ENCODE assay signal across 8 mouse cellular contexts in genomic region chr2:32381775-32382223, GRCm38 (mm10). TPM values are rescaled to one million over a fixed set of nuclear protein-coding genes. Genes with fewer than 3 reads are reported as not detected.
DNase-seq lines count a peak whose midpoint lies in the region; ATAC-seq and TF ChIP-seq lines count a peak whose summit lies in the region.

TSS of gene 1110008P14Rik (minus strand) at chr2:32381938.

- H3K9ac ChIP-seq in limb, embryonic 11.5 days (ENCODE audit: low read length): peak within 1 kb of the TSS; percentile 38; the same call in 1 of the 2 replicates
- H3K9ac ChIP-seq in midbrain, embryonic 13.5 days (replicated peaks): peak within 1 kb of the TSS; percentile 76

- H3K9me3 ChIP-seq in embryonic facial prominence, embryonic 10.5 days: no peaks in the 10 kb centered on the region
- H3K9me3 ChIP-seq in limb, embryonic 11.5 days (ENCODE audit: control insufficient read depth, low read length): no peaks in the 10 kb centered on the region
- H3K9me3 ChIP-seq in midbrain, embryonic 13.5 days: no peaks in the 10 kb centered on the region

- peak within 1 kb of the TSS; percentile 97 for H3K4me2 ChIP-seq in limb, embryonic 11.5 days (ENCODE audit: low read depth, severe bottlenecking)
- H3K4me2 ChIP-seq in midbrain, embryonic 13.5 days (replicated peaks): peak within 1 kb of the TSS; percentile 94

- no peak for TF ChIP-seq CTCF in small intestine, adult 2 months (IDR thresholded peaks at IDR 0.05; ENCODE audit: extremely low read depth, insufficient read length, insufficient replicate concordance, low read depth, low read length)

- H3K27me3 ChIP-seq in embryonic facial prominence, embryonic 10.5 days (replicated peaks; ENCODE audit: low read depth, poor library complexity, severe bottlenecking): peaks cover 43% of the 10 kb centered on the region
- no peaks in the 10 kb centered on the region for H3K27me3 ChIP-seq in limb, embryonic 11.5 days (ENCODE audit: control insufficient read depth, insufficient read depth, low read length)
- H3K27me3 ChIP-seq in midbrain, embryonic 13.5 days: peaks cover 9% of the 10 kb centered on the region
- H3K27me3 ChIP-seq in small intestine, adult 2 months (ENCODE audit: control insufficient read depth, insufficient read depth, low read length): no peaks in the 10 kb centered on the region

- H3K4me3 ChIP-seq in embryonic facial prominence, embryonic 10.5 days: peak within 1 kb of the TSS; percentile 71
- H3K4me3 ChIP-seq in limb, embryonic 11.5 days (ENCODE audit: low read depth, low read length): peak within 1 kb of the TSS; percentile 62
- H3K4me3 ChIP-seq in midbrain, embryonic 13.5 days (replicated peaks): peak within 1 kb of the TSS; percentile 70
- peak within 1 kb of the TSS; percentile 77 for H3K4me3 ChIP-seq in small intestine, adult 2 months (ENCODE audit: low read depth, low read length)

- peak; percentile 91 for ATAC-seq in granulocyte monocyte progenitor cell, adult 5-6 weeks (replicated peaks; ENCODE audit: poor library complexity, severe bottlenecking)
- peak; percentile 75 for ATAC-seq in limb, embryonic 11.5 days (ENCODE audit: insufficient number of reproducible peaks, low FRiP score, low TSS enrichment, low read depth)
- peak; percentile 87 for ATAC-seq in midbrain, embryonic 13.5 days

- peak within 1 kb of the TSS; percentile 42 for H3K27ac ChIP-seq in embryonic facial prominence, embryonic 10.5 days (replicated peaks)
- H3K27ac ChIP-seq in limb, embryonic 11.5 days (replicated peaks; ENCODE audit: low read depth, low read length): no peak within 1 kb of the TSS
- H3K27ac ChIP-seq in midbrain, embryonic 13.5 days: peak within 1 kb of the TSS; percentile 6
- H3K27ac ChIP-seq in small intestine, adult 2 months (ENCODE audit: insufficient read depth, low read depth, low read length): no peak within 1 kb of the TSS

- DNase-seq in 3134 (ENCODE audit: extremely low read depth, insufficient read length, low spot score): peak; percentile 92
- DNase-seq in adrenal gland, postnatal 14 days: peak; percentile 99
- DNase-seq in embryonic facial prominence, embryonic 10.5 days (ENCODE audit: low spot score): peak; percentile 95
- DNase-seq in kidney, adult 11 months: peak; percentile 91
- DNase-seq in limb, embryonic 11.5 days (ENCODE audit: low spot score): peak; percentile 95

- no peak for TF ChIP-seq POLR2A in small intestine, adult 2 months (IDR thresholded peaks at IDR 0.05; ENCODE audit: low read depth, low read length)

- under 1% methylated on average over 47 of the region's 47 CpGs for WGBS in embryonic facial prominence, embryonic 10.5 days
- under 1% methylated on average over 47 of the region's 47 CpGs for WGBS in limb, embryonic 11.5 days
- WGBS in midbrain, embryonic 13.5 days: 1% methylated on average over 46 of the region's 47 CpGs
- WGBS in small intestine, adult 2 months: under 1% methylated on average over 45 of the region's 47 CpGs

- peaks cover 25% of the 10 kb centered on the region for H3K4me1 ChIP-seq in embryonic facial prominence, embryonic 10.5 days
- H3K4me1 ChIP-seq in limb, embryonic 11.5 days (ENCODE audit: control insufficient read depth, insufficient read depth, low read length): peaks cover 7% of the 10 kb centered on the region
- peaks cover 12% of the 10 kb centered on the region for H3K4me1 ChIP-seq in midbrain, embryonic 13.5 days (replicated peaks)
- H3K4me1 ChIP-seq in small intestine, adult 2 months (ENCODE audit: control insufficient read depth, insufficient read depth, insufficient read length, low read length): peaks cover 4% of the 10 kb centered on the region; the same call in 1 of the 2 replicates

- peaks cover 32% of the 10 kb centered on the region for H3K36me3 ChIP-seq in embryonic facial prominence, embryonic 10.5 days (replicated peaks)
- peaks cover 18% of the 10 kb centered on the region for H3K36me3 ChIP-seq in limb, embryonic 11.5 days (ENCODE audit: control insufficient read depth, insufficient read depth, low read length)
- H3K36me3 ChIP-seq in midbrain, embryonic 13.5 days: peaks cover 34% of the 10 kb centered on the region
- H3K36me3 ChIP-seq in small intestine, adult 2 months (ENCODE audit: control insufficient read depth, insufficient read depth, low read length): peaks cover 20% of the 10 kb centered on the region

RNA-seq across cellular contexts. Expression of gene 1110008P14Rik, which starts in this region (rescaled TPM):
- total RNA-seq in adrenal gland, postnatal 14 days (2021): 142 and 159 TPM in 2 replicates
- polyA plus RNA-seq in embryonic facial prominence, embryonic 10.5 days (2016; fragmentation: Nextera tagmentation; extraction: Ambion mirVana): 35.0 and 39.3 TPM in 2 replicates
- 11.7 and 20.7 TPM in 2 replicates for total RNA-seq in granulocyte monocyte progenitor cell, adult 5-6 weeks (2014; fragmentation: Nextera tagmentation)
- 5.5 and 11.2 TPM in 2 replicates for total RNA-seq in granulocyte monocyte progenitor cell, adult 5-6 weeks (2017)
- 39.4 and 44.4 TPM in 2 replicates for polyA plus RNA-seq in limb, embryonic 11.5 days (2014; fragmentation: Nextera tagmentation; extraction: Ambion mirVana)
- polyA plus RNA-seq in midbrain, embryonic 13.5 days (2015; fragmentation: Nextera tagmentation; extraction: Ambion mirVana): 74.7 and 77.5 TPM in 2 replicates
- 117 and 134 TPM in 2 replicates for polyA plus RNA-seq in small intestine, adult 2 months (2012; rRNA removed)

Comparison
In these comparisons a context has a peak if more than half of its experiments do, and no peak if none do; other contexts are left out.
1. H3K27ac ChIP-seq: peak in embryonic facial prominence, embryonic 10.5 days (single experiment) and midbrain, embryonic 13.5 days (single experiment); none in limb, embryonic 11.5 days (single experiment) and small intestine, adult 2 months (single experiment).
2. Peak in every context shown above with its lines, with median percentiles within 50 percentile points of each other: DNase-seq, H3K4me3 ChIP-seq and ATAC-seq.